Mouse (Mus musculus) midbrain, embryonic 13.5 days (tissue): ENCODE data around the gene Naa11. TPM values are rescaled to one million over a fixed set of nuclear protein-coding genes. Genes with fewer than 3 reads are reported as not detected.

Experiments used
- ATAC-seq: fragments of 200-750 bp; cut with Nextera tagmentation; 2 replicates; pipeline ENCODE4 v1.8.0; 2017; ENCODE audit warnings: mild to moderate bottlenecking, moderate TSS enrichment, moderate library complexity
- H3K27ac ChIP-seq: fragments of 300-500 bp; sonication (generic); 2 replicates; pipeline ENCODE4 v1.5.1; 2015; ENCODE audit warnings: inconsistent platforms, mild to moderate bottlenecking, moderate library complexity
- H3K27me3 ChIP-seq: fragments of 300-500 bp; sonication (generic); 2 replicates; pipeline ENCODE4 v1.6.1; 2015; ENCODE audit warnings: mild to moderate bottlenecking, inconsistent platforms
- H3K36me3 ChIP-seq: fragments of 300-500 bp; sonication (generic); 2 replicates; pipeline ENCODE4 v1.6.1; 2015; ENCODE audit warnings: mild to moderate bottlenecking, inconsistent platforms
- H3K4me1 ChIP-seq: fragments of 300-500 bp; sonication (generic); replicated peaks from 2 replicates; pipeline ENCODE4 v1.6.1; 2015; ENCODE audit warnings: inconsistent platforms
- H3K4me2 ChIP-seq: fragments of 300-500 bp; sonication (generic); replicated peaks from 2 replicates; pipeline ENCODE4 v1.6.1; 2015; ENCODE audit warnings: moderate library complexity, mild to moderate bottlenecking, inconsistent platforms
- H3K4me3 ChIP-seq: fragments of 300-500 bp; sonication (generic); replicated peaks from 2 replicates; pipeline ENCODE4 v1.5.1; 2015; ENCODE audit warnings: mild to moderate bottlenecking, inconsistent platforms
- H3K9ac ChIP-seq: fragments of 300-500 bp; sonication (generic); replicated peaks from 2 replicates; pipeline ENCODE4 v1.6.1; 2015; ENCODE audit warnings: mild to moderate bottlenecking, inconsistent platforms
- H3K9me3 ChIP-seq: fragments of 300-500 bp; sonication (generic); 2 replicates; pipeline ENCODE4 v1.6.1; 2016; ENCODE audit warnings: mild to moderate bottlenecking, inconsistent platforms
- WGBS: fragments of 180-500 bp; shearing (Covaris S2); methylation state at CpG from one replicate; pipeline ENCODE4 v1.1.7; 2015; 5-methylcytosine and 5-hydroxymethylcytosine counted together
- polyA plus RNA-seq: library from polyadenylated mRNA; unstranded; fragments of >200 nt; fragmentation: Nextera tagmentation; extraction: Ambion mirVana; gene quantifications from 2 replicates; pipeline ENCODE4 v1.2.1, GENCODE M21; 2015

The Naa11 gene
- polyA plus RNA-seq, 1 experiment from 2014 or later: 0.05 TPM

- no peak overlapping the region for H3K4me2 ChIP-seq
- no peaks in the 10 kb centered on the region for H3K36me3 ChIP-seq
- no peak overlapping the region for H3K27ac ChIP-seq
- H3K9me3 ChIP-seq: no peaks in the 10 kb centered on the region
- no peaks in the 10 kb centered on the region for H3K27me3 ChIP-seq
- H3K9ac ChIP-seq: no peak overlapping the region
- 62% methylated on average over 14 of the region's 14 CpGs for WGBS
- ATAC-seq: no peak
- H3K4me3 ChIP-seq: no peak overlapping the region
- H3K4me1 ChIP-seq: peaks cover 5% of the 10 kb centered on the region; the same call in 1 of the 2 replicates
These were observed 9.5 kb downstream of the Naa11 start for GRCm38 (mm10) chr5:97382548-97383222.

GRCm38 (mm10) chr5:97379976-97380375 is 12.2 kb downstream of the Naa11 start:
- no peak; the same call in 1 of the 2 replicates for ATAC-seq
- Histone ChIP-seq H3K27me3 (no peaks in the 10 kb centered on the region), H3K4me3 (no peak overlapping the region), H3K9me3 (no peaks in the 10 kb centered on the region), H3K27ac (no peak overlapping the region), H3K4me1 (peaks cover 5% of the 10 kb centered on the region; the same call in 1 of the 2 replicates), H3K9ac (no peak overlapping the region), H3K4me2 (no peak overlapping the region), H3K36me3 (no peaks in the 10 kb centered on the region)
- 23% methylated on average over 3 of the region's 3 CpGs for WGBS

- 85% methylated on average over 8 of the region's 8 CpGs for WGBS
- no peak for ATAC-seq
- Histone ChIP-seq H3K9ac (no peak overlapping the region), H3K9me3 (no peaks in the 10 kb centered on the region), H3K4me3 (no peak overlapping the region), H3K36me3 (no peaks in the 10 kb centered on the region), H3K4me1 (no peaks in the 10 kb centered on the region), H3K27ac (no peak overlapping the region), H3K27me3 (no peaks in the 10 kb centered on the region), H3K4me2 (no peak overlapping the region)
These were observed 27.4 kb downstream of the Naa11 start for GRCm38 (mm10) chr5:97364781-97365180.

GRCm38 (mm10) chr5:97364252-97364651 is 27.9 kb downstream of the Naa11 start:
- Histone ChIP-seq H3K27me3 (no peaks in the 10 kb centered on the region), H3K9ac (no peak overlapping the region), H3K36me3 (no peaks in the 10 kb centered on the region), H3K4me1 (no peaks in the 10 kb centered on the region), H3K4me2 (no peak overlapping the region), H3K4me3 (no peak overlapping the region), H3K9me3 (no peaks in the 10 kb centered on the region), H3K27ac (no peak overlapping the region)
- 69% methylated on average over 8 of the region's 8 CpGs for WGBS
- no peak for ATAC-seq

- Histone ChIP-seq H3K4me1 (no peaks in the 10 kb centered on the region), H3K9ac (no peak overlapping the region), H3K27ac (no peak overlapping the region), H3K27me3 (no peaks in the 10 kb centered on the region), H3K4me2 (no peak overlapping the region), H3K9me3 (no peaks in the 10 kb centered on the region), H3K36me3 (no peaks in the 10 kb centered on the region), H3K4me3 (no peak overlapping the region)
- WGBS: 61% methylated on average over 2 of the region's 2 CpGs
- no peak for ATAC-seq
These were observed 29.6 kb downstream of the Naa11 start for GRCm38 (mm10) chr5:97362539-97362938.

- Histone ChIP-seq H3K4me3 (no peak overlapping the region), H3K27ac (no peak overlapping the region), H3K9me3 (no peaks in the 10 kb centered on the region), H3K4me1 (no peaks in the 10 kb centered on the region), H3K9ac (no peak overlapping the region), H3K27me3 (no peaks in the 10 kb centered on the region), H3K4me2 (no peak overlapping the region), H3K36me3 (no peaks in the 10 kb centered on the region)
- WGBS: 82% methylated on average over 4 of the region's 4 CpGs
- no peak for ATAC-seq
These were observed 33.1 kb downstream of the Naa11 start for GRCm38 (mm10) chr5:97359104-97359503.

- no peaks in the 10 kb centered on the region for H3K27me3 ChIP-seq
- no peaks in the 10 kb centered on the region for H3K36me3 ChIP-seq
- ATAC-seq: no peak
- H3K9ac ChIP-seq: no peak overlapping the region
- WGBS: 69% methylated on average over 2 of the region's 2 CpGs
- H3K27ac ChIP-seq: no peak overlapping the region
- H3K4me2 ChIP-seq: no peak overlapping the region
- H3K4me3 ChIP-seq: no peak overlapping the region
- H3K4me1 ChIP-seq: no peaks in the 10 kb centered on the region
- no peaks in the 10 kb centered on the region for H3K9me3 ChIP-seq
These were observed 36.0 kb downstream of the Naa11 start for GRCm38 (mm10) chr5:97356135-97356534.

- ATAC-seq: no peak
- Histone ChIP-seq H3K9me3 (no peaks in the 10 kb centered on the region), H3K36me3 (no peaks in the 10 kb centered on the region), H3K4me2 (no peak overlapping the region), H3K9ac (no peak overlapping the region), H3K27me3 (no peaks in the 10 kb centered on the region), H3K4me1 (no peaks in the 10 kb centered on the region), H3K4me3 (no peak overlapping the region), H3K27ac (no peak overlapping the region)
- 94% methylated on average over 2 of the region's 2 CpGs for WGBS
These were observed 37.0 kb downstream of the Naa11 start for GRCm38 (mm10) chr5:97355152-97355551.

- H3K4me2 ChIP-seq: no peak overlapping the region
- ATAC-seq: no peak
- H3K4me1 ChIP-seq: no peaks in the 10 kb centered on the region
- no peaks in the 10 kb centered on the region for H3K9me3 ChIP-seq
- H3K27ac ChIP-seq: no peak overlapping the region
- H3K4me3 ChIP-seq: no peak overlapping the region
- WGBS: 89% methylated on average over 2 of the region's 2 CpGs
- H3K36me3 ChIP-seq: no peaks in the 10 kb centered on the region
- H3K9ac ChIP-seq: no peak overlapping the region
- H3K27me3 ChIP-seq: no peaks in the 10 kb centered on the region
These were observed 43.4 kb downstream of the Naa11 start for GRCm38 (mm10) chr5:97348760-97349159.

GRCm38 (mm10) chr5:97348310-97348709 is 43.9 kb downstream of the Naa11 start:
- Histone ChIP-seq H3K27ac (no peak overlapping the region), H3K4me2 (no peak overlapping the region), H3K4me1 (no peaks in the 10 kb centered on the region), H3K27me3 (no peaks in the 10 kb centered on the region), H3K9ac (no peak overlapping the region), H3K9me3 (no peaks in the 10 kb centered on the region), H3K4me3 (no peak overlapping the region), H3K36me3 (no peaks in the 10 kb centered on the region)
- 85% methylated on average over 8 of the region's 8 CpGs for WGBS
- ATAC-seq: no peak

- no peaks in the 10 kb centered on the region for H3K9me3 ChIP-seq
- no peaks in the 10 kb centered on the region for H3K36me3 ChIP-seq
- H3K4me1 ChIP-seq: no peaks in the 10 kb centered on the region
- no peak overlapping the region for H3K4me3 ChIP-seq
- no peak overlapping the region for H3K4me2 ChIP-seq
- H3K27me3 ChIP-seq: no peaks in the 10 kb centered on the region
- no peak overlapping the region for H3K9ac ChIP-seq
- H3K27ac ChIP-seq: no peak overlapping the region
- ATAC-seq: no peak
- WGBS: 89% methylated on average over 10 of the region's 10 CpGs
These were observed 46.4 kb downstream of the Naa11 start for GRCm38 (mm10) chr5:97345732-97346253.

- no peaks in the 10 kb centered on the region for H3K4me1 ChIP-seq
- H3K36me3 ChIP-seq: no peaks in the 10 kb centered on the region
- H3K27me3 ChIP-seq: no peaks in the 10 kb centered on the region
- no peak overlapping the region for H3K27ac ChIP-seq
- no peak overlapping the region for H3K9ac ChIP-seq
- no peak overlapping the region for H3K4me2 ChIP-seq
- ATAC-seq: no peak
- H3K9me3 ChIP-seq: no peaks in the 10 kb centered on the region
- H3K4me3 ChIP-seq: no peak overlapping the region
These were observed 47.0 kb downstream of the Naa11 start for GRCm38 (mm10) chr5:97345129-97345528.

- Histone ChIP-seq H3K9ac (no peak overlapping the region), H3K4me3 (no peak overlapping the region), H3K9me3 (no peaks in the 10 kb centered on the region), H3K27ac (no peak overlapping the region), H3K36me3 (no peaks in the 10 kb centered on the region), H3K27me3 (no peaks in the 10 kb centered on the region), H3K4me2 (no peak overlapping the region), H3K4me1 (no peaks in the 10 kb centered on the region)
- no peak for ATAC-seq
- 80% methylated on average over 3 of the region's 3 CpGs for WGBS
These were observed 48.0 kb downstream of the Naa11 start for GRCm38 (mm10) chr5:97344144-97344543.
